Mouse (Mus musculus) erythroblast, embryonic 14.5 days (primary cell): ENCODE data around the gene Gdf11. TPM values are rescaled to one million over a fixed set of nuclear protein-coding genes. Genes with fewer than 3 reads are reported as not detected.

Source experiments
- H3K27me3 ChIP-seq: 2 replicates; pipeline ENCODE4 v1.6.1; 2012; ENCODE audit warnings: inconsistent platforms; ENCODE audit not compliant: control insufficient read depth
- H3K36me3 ChIP-seq: 2 replicates; pipeline ENCODE4 v1.6.1; 2012; ENCODE audit warnings: mild to moderate bottlenecking, inconsistent platforms; ENCODE audit not compliant: control insufficient read depth
- H3K4me1 ChIP-seq: 2 replicates; pipeline ENCODE4 v1.6.1; 2012; ENCODE audit warnings: inconsistent platforms; ENCODE audit not compliant: control insufficient read depth
- H3K4me3 ChIP-seq: replicated peaks from 2 replicates; pipeline ENCODE3; 2012; ENCODE audit warnings: moderate library complexity, mild to moderate bottlenecking, inconsistent platforms
- H3K9me3 ChIP-seq: 2 replicates; pipeline ENCODE4 v1.6.1; 2012; ENCODE audit warnings: low read length, inconsistent platforms, mixed read lengths; ENCODE audit not compliant: control insufficient read depth
- GATA1 ChIP-seq: IDR thresholded peaks from 2 replicates; pipeline ENCODE4 v1.6.1; 2012; ENCODE audit warnings: low read length, inconsistent platforms, mixed read lengths
- TAL1 ChIP-seq: IDR thresholded peaks from 3 replicates; pipeline ENCODE4 v1.6.1; 2012; ENCODE audit warnings: low read length, inconsistent platforms, mixed read lengths
- polyA plus RNA-seq: library from polyadenylated mRNA; stranded (reverse); fragments of >175 nt; gene quantifications from 2 replicates; pipeline ENCODE4 v1.2.3, GENCODE M21; 2012

Gdf11 gene
- polyA plus RNA-seq, 1 experiment: not detected

DNA sequence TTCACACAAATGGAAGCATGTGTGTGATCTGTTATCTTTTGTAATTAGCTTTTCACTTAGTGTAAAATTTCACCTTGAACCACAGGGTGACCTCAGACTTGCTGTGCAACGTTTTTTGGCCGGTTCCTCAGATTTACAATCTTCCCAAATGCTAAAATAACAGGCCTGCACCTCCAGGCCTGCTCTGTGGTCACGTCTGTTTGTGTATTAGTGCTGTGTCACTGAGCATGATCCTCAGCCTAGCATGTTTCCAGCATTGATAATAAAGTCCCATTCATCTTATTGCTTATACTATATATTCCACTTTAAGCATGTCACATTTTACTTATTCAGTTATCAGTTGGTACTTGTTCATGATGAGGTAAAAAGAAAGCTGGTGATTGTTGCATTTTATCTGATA, 41.2 kb downstream of the Gdf11 start:
- H3K4me3 ChIP-seq: no peak overlapping the region
- H3K36me3 ChIP-seq: peaks cover 84% of the 10 kb centered on the region
- H3K27me3 ChIP-seq: no peaks in the 10 kb centered on the region
- no peaks in the 10 kb centered on the region for H3K9me3 ChIP-seq
- TF ChIP-seq TAL1 (no peak), GATA1 (no peak)
- H3K4me1 ChIP-seq: peaks cover 3% of the 10 kb centered on the region

DNA sequence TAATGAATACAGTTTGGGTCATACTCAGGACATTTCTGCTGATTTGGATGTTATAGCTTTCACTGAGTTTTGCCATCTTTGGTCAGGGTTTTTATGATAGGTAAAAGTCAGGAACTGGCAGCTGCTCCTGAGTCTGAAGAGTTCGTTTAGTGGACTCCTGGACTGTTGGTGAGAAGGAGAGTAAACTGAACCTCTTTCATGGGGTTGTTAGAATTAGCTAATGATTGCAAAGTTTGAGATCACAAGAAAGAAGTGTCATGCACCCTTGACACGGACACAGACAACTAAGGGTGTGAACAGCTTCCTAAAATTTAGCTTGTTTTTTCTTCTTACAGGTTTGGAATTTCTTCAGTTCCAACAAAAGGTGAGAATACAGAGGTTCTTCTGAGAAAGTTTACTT, 43.1 kb downstream of the Gdf11 start:
- H3K4me3 ChIP-seq: no peak overlapping the region
- H3K9me3 ChIP-seq: no peaks in the 10 kb centered on the region
- TF ChIP-seq GATA1: no peak
- TF ChIP-seq TAL1: no peak
- H3K36me3 ChIP-seq: peaks cover 92% of the 10 kb centered on the region
- no peaks in the 10 kb centered on the region for H3K27me3 ChIP-seq
- peaks cover 3% of the 10 kb centered on the region for H3K4me1 ChIP-seq

DNA sequence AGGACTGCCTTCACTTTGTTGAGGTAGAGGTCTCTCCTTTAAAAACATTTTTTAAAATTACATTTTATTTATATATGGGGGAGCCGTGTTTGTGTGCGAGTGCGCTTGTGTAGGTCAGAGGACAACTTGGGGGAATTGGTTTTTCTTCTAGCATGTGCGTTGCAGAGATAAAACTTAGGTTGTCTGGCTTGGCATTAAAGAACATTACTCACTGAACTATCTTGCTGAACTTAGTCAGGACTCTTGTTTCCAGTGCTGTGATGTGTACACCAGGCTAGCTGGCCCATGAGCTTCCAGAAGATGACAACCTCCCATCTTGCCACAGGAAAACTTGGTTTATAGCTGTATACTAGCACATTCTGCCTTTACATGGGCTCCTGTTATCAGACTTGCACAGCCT, 44.9 kb downstream of the Gdf11 start:
- Histone ChIP-seq H3K9me3 (no peaks in the 10 kb centered on the region), H3K27me3 (no peaks in the 10 kb centered on the region), H3K4me3 (no peak overlapping the region), H3K4me1 (peaks cover 3% of the 10 kb centered on the region), H3K36me3 (peaks cover 93% of the 10 kb centered on the region)
- TF ChIP-seq GATA1: no peak

DNA sequence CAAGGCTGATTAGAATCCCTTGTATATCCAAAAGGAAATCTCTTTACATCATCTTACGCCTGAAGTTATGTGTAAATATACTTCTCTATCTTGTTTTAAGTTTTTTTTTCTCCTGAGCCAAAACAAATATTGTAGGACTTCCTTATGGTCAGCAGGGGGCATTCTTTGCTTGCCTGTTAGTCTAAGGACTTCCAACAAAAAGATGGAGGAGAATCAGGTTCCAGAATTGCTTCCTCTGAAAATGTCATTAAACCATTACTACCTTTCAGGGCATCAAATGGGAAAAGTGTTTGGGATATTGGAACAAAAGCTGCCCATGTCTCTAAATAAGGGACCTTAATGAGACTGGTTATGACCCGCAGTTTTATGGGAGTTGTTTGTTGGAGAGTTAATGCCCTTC, 46.0 kb downstream of the Gdf11 start:
- Histone ChIP-seq H3K9me3 (no peaks in the 10 kb centered on the region), H3K27me3 (no peaks in the 10 kb centered on the region), H3K4me3 (no peak overlapping the region), H3K36me3 (peaks cover 95% of the 10 kb centered on the region), H3K4me1 (peaks cover 14% of the 10 kb centered on the region)
- TF ChIP-seq TAL1: no peak
- no peak for TF ChIP-seq GATA1

DNA sequence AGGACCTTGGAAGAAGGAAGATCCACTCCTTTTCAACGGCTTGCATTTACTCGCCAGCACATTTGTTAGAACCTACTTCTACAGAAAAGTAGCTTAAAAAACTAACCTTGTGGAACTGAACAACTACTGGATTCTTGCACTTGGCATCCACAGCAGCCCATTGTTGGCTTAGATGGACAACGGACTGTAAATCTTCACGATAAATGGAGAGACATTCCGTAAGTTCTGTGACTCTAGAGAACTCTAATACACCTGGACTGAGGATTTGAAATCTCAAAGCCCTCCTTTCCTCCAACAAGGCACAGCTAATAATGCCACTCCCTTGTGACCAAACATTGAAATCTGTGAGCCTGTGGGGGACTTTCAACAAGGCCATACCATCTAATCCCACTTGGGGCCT, 48.3 kb downstream of the Gdf11 start:
- H3K4me3 ChIP-seq: no peak overlapping the region
- no peak for TF ChIP-seq GATA1
- no peak for TF ChIP-seq TAL1
- H3K27me3 ChIP-seq: no peaks in the 10 kb centered on the region
- H3K4me1 ChIP-seq: peaks cover 34% of the 10 kb centered on the region
- H3K36me3 ChIP-seq: peaks cover 91% of the 10 kb centered on the region
- no peaks in the 10 kb centered on the region for H3K9me3 ChIP-seq

DNA sequence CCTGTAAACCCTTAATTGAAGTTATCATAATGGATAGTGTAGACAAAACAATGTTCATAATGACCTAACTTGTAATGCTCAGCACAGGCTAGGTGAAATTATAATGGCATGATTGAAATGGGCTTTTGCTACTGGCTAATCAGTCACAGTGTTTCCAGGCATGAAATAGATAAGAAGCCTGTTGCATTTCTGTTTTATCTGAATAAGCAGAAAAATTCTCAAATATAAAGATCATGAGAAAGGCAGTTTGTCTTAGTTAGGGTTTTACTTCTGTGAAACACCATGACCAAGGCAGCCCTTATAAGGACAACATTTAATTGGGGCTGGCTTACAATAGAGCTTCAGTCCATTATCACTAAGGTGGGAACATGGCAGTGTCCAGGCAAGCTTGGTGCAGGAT, 50.9 kb downstream of the Gdf11 start:
- Histone ChIP-seq H3K4me3 (no peak overlapping the region), H3K4me1 (peaks cover 35% of the 10 kb centered on the region), H3K27me3 (no peaks in the 10 kb centered on the region), H3K36me3 (peaks cover 86% of the 10 kb centered on the region), H3K9me3 (no peaks in the 10 kb centered on the region)
- no peak for TF ChIP-seq TAL1
- TF ChIP-seq GATA1: no peak

DNA sequence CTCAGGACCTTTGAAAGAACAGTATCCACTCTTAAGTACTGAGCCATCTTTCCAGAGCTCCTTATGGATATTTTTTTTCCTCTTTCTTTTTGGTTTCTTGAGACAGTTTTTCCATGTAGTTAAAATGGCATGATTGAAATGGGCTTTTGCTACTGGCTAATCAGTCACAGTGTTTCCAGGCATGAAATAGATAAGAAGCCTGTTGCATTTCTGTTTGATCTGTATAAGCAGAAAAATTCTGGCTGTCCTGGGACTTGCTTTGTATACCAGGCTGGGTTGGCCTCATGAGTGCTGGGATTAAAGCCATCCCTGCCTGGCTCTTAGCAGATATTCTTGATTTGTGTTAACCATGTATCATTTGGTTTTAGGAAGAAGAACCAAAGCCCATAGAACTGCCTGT, 52.1 kb downstream of the Gdf11 start:
- Histone ChIP-seq H3K4me3 (no peak overlapping the region), H3K27me3 (no peaks in the 10 kb centered on the region), H3K4me1 (peaks cover 35% of the 10 kb centered on the region), H3K9me3 (no peaks in the 10 kb centered on the region), H3K36me3 (peaks cover 86% of the 10 kb centered on the region)
- TF ChIP-seq TAL1 (no peak), GATA1 (no peak)

DNA sequence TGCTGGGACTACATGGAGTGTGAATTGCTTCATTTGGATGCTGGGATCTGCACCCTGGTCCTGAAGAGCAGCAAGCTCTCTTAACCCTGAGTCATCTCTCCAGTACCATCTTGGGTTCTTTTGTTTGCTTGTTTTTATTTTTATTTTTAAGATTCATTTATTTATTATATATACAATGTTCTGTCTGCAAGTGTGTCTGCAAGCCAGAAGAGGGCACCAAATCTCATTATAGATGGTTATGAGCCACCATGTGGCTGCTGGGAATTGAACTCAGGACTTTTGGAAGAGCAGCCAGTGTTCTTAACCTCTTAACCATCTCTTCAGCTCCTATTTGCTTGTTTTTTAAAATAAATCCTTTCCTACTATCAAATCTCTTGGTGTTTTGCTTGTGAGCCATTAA, 54.1 kb downstream of the Gdf11 start:
- Histone ChIP-seq H3K4me1 (peaks cover 35% of the 10 kb centered on the region), H3K36me3 (peaks cover 89% of the 10 kb centered on the region), H3K9me3 (0 out of 2 replicates have a peak, but pooled peaks cover 2% of the 10 kb centered on the region), H3K4me3 (no peak overlapping the region), H3K27me3 (no peaks in the 10 kb centered on the region)
- TF ChIP-seq GATA1: no peak
- TF ChIP-seq TAL1: no peak

Other genes with a start within 250 kb of the Gdf11 start
- 0.01 TPM in 1 of 2 replicates, not detected in the other for gene Ikzf4, start 245.7 kb downstream of the Gdf11 start, polyA plus RNA-seq
- gene Suox, start 217.6 kb downstream of the Gdf11 start, polyA plus RNA-seq: 0.04 and 0.14 TPM in 2 replicates
- 1.1 and 1.2 TPM in 2 replicates for gene Rab5b, start 195.5 kb downstream of the Gdf11 start, polyA plus RNA-seq
- gene Pmel, start 187.5 kb downstream of the Gdf11 start, polyA plus RNA-seq: not detected in 2 replicates
- gene Cdk2, start 186.7 kb downstream of the Gdf11 start, polyA plus RNA-seq: 2.3 and 2.6 TPM in 2 replicates
- gene Dgka, start 146.9 kb downstream of the Gdf11 start, polyA plus RNA-seq: 0.02 and 0.03 TPM in 2 replicates
- gene Pym1, start 143.8 kb downstream of the Gdf11 start, polyA plus RNA-seq: 10.9 and 11.7 TPM in 2 replicates
- gene Mmp19, start 100.8 kb downstream of the Gdf11 start, polyA plus RNA-seq: 0.01 TPM in 1 of 2 replicates, not detected in the other
- 0.94 and 1.2 TPM in 2 replicates for gene Dnajc14, start 87.7 kb downstream of the Gdf11 start, polyA plus RNA-seq
- 0.07 and 0.09 TPM in 2 replicates for gene Tmem198b, start 87.3 kb downstream of the Gdf11 start, polyA plus RNA-seq
- gene Sarnp, start 74.4 kb downstream of the Gdf11 start, polyA plus RNA-seq: 1.4 and 2.5 TPM in 2 replicates
- 1.3 and 2.2 TPM in 2 replicates for gene Ormdl2, start 70.1 kb downstream of the Gdf11 start, polyA plus RNA-seq
- gene Cd63, start 9.3 kb upstream of the Gdf11 start, polyA plus RNA-seq: 0.04 and 0.21 TPM in 2 replicates
- gene Rdh5, start 31.2 kb upstream of the Gdf11 start, polyA plus RNA-seq: 0.06 and 0.17 TPM in 2 replicates
- gene Bloc1s1, start 32.3 kb upstream of the Gdf11 start, polyA plus RNA-seq: 16.6 and 25.2 TPM in 2 replicates
- 0.07 TPM in 1 of 2 replicates, not detected in the other for gene Itga7, start 42.1 kb upstream of the Gdf11 start, polyA plus RNA-seq
- gene Mettl7b, start 69.3 kb upstream of the Gdf11 start, polyA plus RNA-seq: not detected in 2 replicates
- not detected in 2 replicates for gene Olfr9, start 97.7 kb upstream of the Gdf11 start, polyA plus RNA-seq
- not detected in 2 replicates for gene Olfr763, start 119.1 kb upstream of the Gdf11 start, polyA plus RNA-seq
- not detected in 2 replicates for gene Olfr764-ps1, start 148.2 kb upstream of the Gdf11 start, polyA plus RNA-seq
- not detected in 2 replicates for gene Olfr765, start 158.3 kb upstream of the Gdf11 start, polyA plus RNA-seq
- gene Olfr766-ps1, start 177.3 kb upstream of the Gdf11 start, polyA plus RNA-seq: not detected in 2 replicates
- gene Olfr767, start 191.2 kb upstream of the Gdf11 start, polyA plus RNA-seq: not detected in 2 replicates
- not detected in 2 replicates for gene Olfr768, start 207.7 kb upstream of the Gdf11 start, polyA plus RNA-seq
- not detected in 2 replicates for gene Olfr769, start 226.1 kb upstream of the Gdf11 start, polyA plus RNA-seq
- not detected in 2 replicates for gene Olfr770, start 247.3 kb upstream of the Gdf11 start, polyA plus RNA-seq